Mouse (Mus musculus): ENCODE results near the gene Prkce.

DNA sequence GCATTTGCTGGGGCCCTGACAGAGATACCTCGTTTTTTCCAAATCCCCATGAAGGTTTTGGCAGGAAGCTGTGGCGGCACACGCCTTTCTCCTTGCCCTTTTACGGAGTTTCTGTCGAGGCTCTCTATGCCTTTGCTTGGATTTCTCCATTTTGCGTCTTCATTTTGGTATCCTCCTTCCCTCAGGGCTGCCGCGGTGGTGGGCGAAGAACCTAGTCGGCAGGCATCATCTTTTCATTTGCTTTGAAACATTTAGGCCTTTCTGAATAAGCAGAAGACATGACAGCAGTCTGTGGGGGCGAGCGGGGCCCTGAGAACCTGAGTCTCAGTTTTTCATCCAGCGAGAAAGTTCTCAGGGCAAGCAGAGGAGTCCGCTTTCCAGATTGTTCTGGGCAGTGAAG lies 47.2 kb downstream of the Prkce start:
- TF ChIP-seq CTCF (IDR thresholded peaks at IDR 0.05; ENCODE audit: low read depth) (no peak), EP300 (IDR thresholded peaks at IDR 0.05; ENCODE audit: low read depth) (no peak)
